Mouse (Mus musculus) kidney, adult 2 months (tissue): ENCODE measurements around the gene Rpl3l.

Experiments used
- CTCF ChIP-seq: fragments of 200-500 bp; conservative IDR thresholded peaks from 2 replicates; pipeline ENCODE4 v1.5.1; 2011; ENCODE audit warnings: low read depth, mild to moderate bottlenecking, control low read depth, low read length, moderate library complexity, mixed read lengths; ENCODE audit not compliant: insufficient read depth, insufficient read length
- POLR2A ChIP-seq: fragments of 200-500 bp; IDR thresholded peaks from one replicate; pipeline ENCODE4 v1.6.1; 2011; ENCODE audit warnings: low read depth, low read length, control low read depth

GRCm38 (mm10) chr17:24706982-24707800 is 20.4 kb upstream of the Rpl3l start, which contains the start of gene Tbl3:
- peak; percentile 74 for TF ChIP-seq POLR2A
- TF ChIP-seq CTCF = no peak
